Mouse (Mus musculus): ENCODE data around the gene Gm20695. TPM values are rescaled to one million over a fixed set of nuclear protein-coding genes. Genes with fewer than 3 reads are reported as not detected.

The Gm20695 gene
- polyA plus RNA-seq (2012; rRNA removed) = not detected in 2 replicates

DNA sequence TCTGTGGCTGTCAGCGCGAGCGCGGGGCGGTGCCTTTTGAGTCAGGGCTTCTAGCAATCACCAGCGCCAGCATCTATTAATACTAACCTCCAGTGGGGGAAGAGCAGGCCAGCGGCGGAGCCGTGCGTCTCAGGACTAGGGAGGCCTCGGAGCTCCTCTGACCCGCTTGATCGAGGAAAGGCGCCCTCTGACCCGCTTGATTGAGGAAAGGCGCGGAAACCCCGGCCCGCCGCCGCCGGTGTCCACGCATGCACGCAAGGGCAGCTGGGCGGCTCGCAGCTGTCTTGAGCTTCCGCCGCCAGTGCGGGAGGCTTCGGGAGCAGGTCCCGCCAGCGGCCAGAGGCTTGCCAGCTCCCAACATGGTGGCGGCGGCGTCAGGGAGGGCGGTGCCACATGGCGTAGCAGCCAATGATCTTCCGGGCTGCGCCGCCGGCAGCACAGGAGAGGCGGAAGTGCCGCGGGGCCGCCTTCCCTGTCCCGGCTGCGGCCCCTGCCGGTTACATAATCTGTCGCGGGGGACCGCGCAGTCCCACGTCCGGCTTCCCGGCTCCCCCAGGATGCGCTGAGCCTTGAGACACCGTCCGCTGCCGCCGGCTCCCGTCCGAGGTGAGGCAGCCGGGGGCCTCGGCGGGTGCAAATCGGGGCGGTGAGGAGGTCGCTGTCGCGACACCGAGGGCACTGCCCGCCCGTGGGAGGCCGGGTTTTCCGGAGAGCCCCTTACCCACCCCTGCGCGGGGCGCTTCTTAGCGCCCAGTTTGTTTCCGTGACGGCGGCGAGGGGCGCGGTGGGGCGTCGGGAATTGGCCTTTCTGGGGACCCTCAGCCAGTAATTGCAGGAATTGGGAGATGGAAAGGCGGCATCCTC is at the start of gene Gm20695, which contains the start of gene Zfp597:
Gm20695 (plus strand) TSS at position 448 of the 864 bp plus-strand sequence.
Zfp597 (minus strand) TSS at position 361 of the 864 bp plus-strand sequence.

DNA sequence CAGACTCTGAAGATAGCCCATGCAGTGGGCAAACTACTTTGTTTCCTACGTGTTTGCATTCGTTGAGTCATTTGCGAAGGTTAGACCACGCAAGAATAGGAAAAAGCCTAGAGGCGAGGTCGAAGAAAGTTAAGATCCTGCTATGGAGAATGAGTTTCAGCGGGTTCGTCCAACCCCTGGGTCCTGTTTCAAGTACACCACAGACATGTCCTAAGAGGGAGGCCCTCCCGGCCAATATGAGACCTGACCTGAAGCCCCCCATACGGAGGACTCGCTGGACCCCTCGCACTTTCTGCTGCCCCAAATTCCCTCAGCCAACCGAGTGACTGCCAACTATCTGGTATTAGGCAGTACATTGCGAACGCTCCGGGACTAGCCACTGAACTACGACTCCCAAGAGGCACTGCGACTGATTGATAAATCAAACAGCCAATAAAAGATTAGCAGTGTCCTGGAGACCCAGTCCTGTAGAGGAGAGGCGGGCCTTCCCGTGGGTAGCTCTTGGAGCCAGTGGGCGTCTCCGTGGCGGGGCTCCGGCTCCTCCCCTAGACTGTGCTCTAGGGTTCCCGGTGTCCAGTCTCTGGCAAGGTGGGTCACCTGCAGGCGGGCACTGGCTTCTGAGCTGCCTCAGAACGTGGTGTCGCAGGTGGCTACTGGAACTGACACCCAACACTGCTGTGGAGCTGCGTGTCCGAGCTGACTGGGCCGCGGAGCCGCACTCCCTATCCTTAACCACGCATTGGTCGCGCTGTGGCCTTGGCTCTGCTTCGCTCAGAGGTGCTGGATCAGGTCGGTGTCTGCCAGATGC is 37.5 kb upstream of the Gm20695 start, which contains the start of gene Zfp174:
Zfp174 (plus strand) TSS at position 558 of the 808 bp plus-strand sequence.

GRCm38 (mm10) chr16:3872216-3873047 is 12.0 kb upstream of the Gm20695 start, which contains the start of gene Naa60:
TSS of gene Naa60 (plus strand) at chr16:3872375.

DNA sequence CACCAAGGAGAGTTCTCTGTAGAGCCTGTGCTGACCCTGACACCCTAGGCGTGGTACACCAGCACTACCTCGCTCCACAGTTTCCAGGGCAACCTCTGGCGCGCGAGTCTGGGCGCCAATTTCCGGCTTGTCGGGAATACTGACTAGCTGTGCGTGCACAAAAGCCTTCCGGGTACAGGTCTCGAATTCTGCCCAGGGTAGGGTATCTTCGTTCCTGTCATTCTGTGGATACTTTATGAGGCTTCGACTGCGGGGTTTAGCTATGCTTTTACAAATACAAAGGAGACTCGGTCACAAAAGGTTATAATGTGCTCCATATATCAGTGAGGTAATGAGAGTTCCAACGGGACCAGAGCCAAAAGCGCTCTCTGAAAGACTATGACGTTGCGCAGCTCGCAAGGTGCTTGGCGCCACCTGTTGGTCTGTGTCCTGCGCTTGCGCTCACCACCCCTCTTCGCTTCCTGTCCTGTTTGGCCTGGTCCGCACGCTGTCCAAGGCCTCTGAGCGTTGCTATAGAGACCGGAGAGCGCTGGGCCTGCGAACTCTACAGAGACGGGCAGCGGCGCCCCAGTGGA is 24.2 kb downstream of the Gm20695 start, which contains the start of the genes 1700037C18Rik and Cluap1:
1700037C18Rik (minus strand) TSS at position 153 of the 575 bp plus-strand sequence.
Cluap1 (plus strand) TSS at position 265 of the 575 bp plus-strand sequence.

Other genes starting within 250 kb of the Gm20695 start
- 0.33 and 0.47 TPM in 2 replicates for gene Mefv, start 166.6 kb upstream of the Gm20695 start, polyA plus RNA-seq (2012; rRNA removed)
- gene Zfp263, start 140.6 kb upstream of the Gm20695 start, polyA plus RNA-seq (2012; rRNA removed) = 7.2 and 8.4 TPM in 2 replicates
- not detected in 2 replicates for gene Olfr15, start 53.8 kb upstream of the Gm20695 start, polyA plus RNA-seq (2012; rRNA removed)
- 0.79 and 0.84 TPM in 2 replicates for gene Zfp174, start 37.4 kb upstream of the Gm20695 start, polyA plus RNA-seq (2012; rRNA removed)
- 53.7 and 64.5 TPM in 2 replicates for gene Naa60, start 12.3 kb upstream of the Gm20695 start, polyA plus RNA-seq (2012; rRNA removed)
- gene Zfp597, start 87 bp upstream of the Gm20695 start, polyA plus RNA-seq (2012; rRNA removed) = 1.6 and 1.9 TPM in 2 replicates
- 9.4 and 11.5 TPM in 2 replicates for gene 1700037C18Rik, start 24.0 kb downstream of the Gm20695 start, polyA plus RNA-seq (2012; rRNA removed)
- gene Cluap1, start 24.2 kb downstream of the Gm20695 start, polyA plus RNA-seq (2012; rRNA removed) = 3.0 and 4.4 TPM in 2 replicates
- gene Nlrc3, start 92.0 kb downstream of the Gm20695 start, polyA plus RNA-seq (2012; rRNA removed) = 2.4 and 2.5 TPM in 2 replicates
- 11.6 and 13.4 TPM in 2 replicates for gene Slx4, start 119.1 kb downstream of the Gm20695 start, polyA plus RNA-seq (2012; rRNA removed)
- not detected in 2 replicates for gene Dnase1, start 152.3 kb downstream of the Gm20695 start, polyA plus RNA-seq (2012; rRNA removed)
- gene Trap1, start 193.2 kb downstream of the Gm20695 start, polyA plus RNA-seq (2012; rRNA removed) = 63.3 and 78.2 TPM in 2 replicates

Data from colon, adult 2 months (tissue).